Mouse (Mus musculus) cortical plate, adult 2 months (tissue): ENCODE measurements around the gene Il17rc.

ENCODE experiments used
- CTCF ChIP-seq: fragments of 200-500 bp; IDR thresholded peaks from 2 replicates; pipeline ENCODE4 v1.5.1; 2011; ENCODE audit warnings: mild to moderate bottlenecking, control low read depth, low read length; ENCODE audit not compliant: insufficient read depth; ENCODE audit errors: extremely low read depth
- POLR2A ChIP-seq: fragments of 200-500 bp; IDR thresholded peaks from 2 replicates; pipeline ENCODE4 v1.6.1; 2011; ENCODE audit warnings: mild to moderate bottlenecking, low read length, control low read depth; ENCODE audit not compliant: insufficient read depth; ENCODE audit errors: extremely low read depth

- TF ChIP-seq CTCF (peak; percentile 84), POLR2A (no peak)
Measured at GRCm38 (mm10) chr6:113441147-113441680, 30.0 kb upstream of the Il17rc start.
